Mouse (Mus musculus): ENCODE results near the gene Zfp358.
A peak's percentile ranks its signal among the peaks of the same experiment; 100 is the strongest.

Gene Zfp358

DNA sequence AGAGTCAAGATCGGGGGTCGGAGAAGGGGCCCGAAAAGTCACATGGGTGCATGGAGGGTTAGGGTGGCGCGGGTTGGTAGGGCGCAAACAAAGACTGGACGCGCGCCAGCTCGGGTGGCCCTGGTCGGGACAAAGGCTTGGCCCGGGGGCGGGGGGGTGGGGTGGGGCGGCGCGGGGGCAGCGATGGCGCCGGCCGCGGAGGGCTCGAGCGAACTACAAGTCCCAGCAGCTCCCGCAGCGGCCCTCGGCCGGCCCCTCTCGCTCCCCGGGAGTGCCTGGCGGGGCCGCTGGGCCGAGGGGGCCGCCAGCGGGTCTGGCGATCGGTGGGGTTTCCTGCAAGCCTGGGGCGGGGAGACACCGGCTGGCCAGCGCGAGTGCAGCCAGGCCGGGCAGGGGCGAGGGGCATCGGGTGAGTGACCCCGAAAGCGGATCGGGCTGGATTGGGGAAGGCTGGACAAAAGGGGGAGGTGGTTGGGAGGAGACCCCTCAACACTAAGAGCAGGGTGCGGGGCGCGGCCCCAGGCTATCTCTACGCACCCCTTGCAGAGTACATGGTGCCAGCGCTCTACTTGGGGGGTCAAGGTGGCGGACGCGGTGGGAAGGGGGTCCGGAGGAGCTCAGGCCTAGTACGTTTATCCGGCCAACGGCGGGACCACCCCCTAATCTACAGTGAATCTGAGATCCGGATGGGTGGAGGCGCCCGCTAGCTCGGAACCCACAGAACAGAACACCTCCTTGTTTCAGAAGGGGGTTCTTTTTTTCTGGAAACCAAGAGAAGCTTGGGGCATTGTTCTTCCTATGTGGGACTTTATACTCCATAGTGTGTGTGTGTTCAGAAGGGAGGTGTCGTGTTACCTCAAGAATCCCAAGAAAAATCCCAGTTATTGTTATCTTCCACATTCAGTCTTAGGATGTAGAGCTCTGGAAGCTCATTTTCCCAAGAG is at the start of gene Zfp358:
Gene Zfp358 (plus strand): TSS at position 238 of the 944 bp plus-strand sequence.
- peak; percentile 80 for DNase-seq

DNA sequence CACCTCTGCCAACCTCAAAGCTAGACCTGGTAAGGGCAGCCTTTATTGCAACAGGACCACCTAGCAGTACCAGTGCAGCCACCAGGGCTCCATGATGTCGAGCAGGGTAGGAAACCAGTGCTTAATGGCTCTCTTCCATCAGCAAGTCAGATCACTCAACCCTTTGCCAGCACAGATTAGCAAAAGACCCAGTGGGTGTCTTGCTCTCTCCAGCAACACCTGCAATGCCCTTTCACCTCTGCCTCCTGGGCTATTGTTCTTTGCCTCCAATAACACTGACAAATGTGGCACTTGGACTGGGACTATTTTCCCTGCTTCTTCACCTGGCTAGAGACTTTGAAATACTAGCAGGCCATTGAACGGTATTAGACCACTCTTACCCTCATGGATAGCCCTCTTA is 43.7 kb upstream of the Zfp358 start:
- no peak for DNase-seq

DNA sequence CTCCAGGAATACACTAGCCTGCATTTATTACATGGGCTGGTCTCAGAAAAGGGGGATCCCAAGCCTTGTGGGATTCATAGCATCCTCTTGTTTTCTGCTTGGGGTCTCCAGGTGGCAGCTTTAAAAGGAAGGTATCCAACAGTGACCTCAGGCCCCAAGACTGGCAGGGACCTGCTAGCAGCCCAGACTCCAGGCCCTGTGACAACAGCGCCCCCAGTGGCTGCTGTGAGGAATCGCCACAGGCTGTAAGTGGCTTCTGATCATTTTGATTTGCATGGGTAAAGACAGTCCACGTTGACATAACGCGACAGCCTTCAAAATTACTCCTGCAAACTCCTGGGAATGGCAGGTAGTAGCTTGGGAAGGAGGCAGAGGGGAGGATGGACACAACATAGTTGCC is 42.3 kb upstream of the Zfp358 start:
- DNase-seq: peak; percentile 70

DNA sequence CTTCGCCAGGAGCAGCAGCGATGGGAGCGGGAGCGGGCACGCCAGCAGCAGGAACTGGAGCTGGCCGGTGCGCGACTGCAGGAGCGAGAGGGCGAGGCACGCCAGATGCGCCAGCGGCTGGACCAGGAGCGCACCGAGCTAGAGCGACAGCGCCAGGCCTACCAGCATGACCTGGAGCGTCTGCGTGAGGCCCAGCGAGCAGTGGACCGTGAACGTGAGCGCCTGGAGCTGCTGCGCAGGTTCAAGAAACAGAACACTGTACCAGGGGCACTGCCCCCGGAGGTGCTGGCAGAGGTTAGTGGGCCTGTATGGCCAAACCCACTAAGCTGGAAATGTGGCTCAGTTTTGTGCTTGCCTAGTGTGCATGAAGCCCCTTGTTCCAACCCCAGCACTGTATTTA is 40.9 kb upstream of the Zfp358 start:
- no peak for DNase-seq

DNA sequence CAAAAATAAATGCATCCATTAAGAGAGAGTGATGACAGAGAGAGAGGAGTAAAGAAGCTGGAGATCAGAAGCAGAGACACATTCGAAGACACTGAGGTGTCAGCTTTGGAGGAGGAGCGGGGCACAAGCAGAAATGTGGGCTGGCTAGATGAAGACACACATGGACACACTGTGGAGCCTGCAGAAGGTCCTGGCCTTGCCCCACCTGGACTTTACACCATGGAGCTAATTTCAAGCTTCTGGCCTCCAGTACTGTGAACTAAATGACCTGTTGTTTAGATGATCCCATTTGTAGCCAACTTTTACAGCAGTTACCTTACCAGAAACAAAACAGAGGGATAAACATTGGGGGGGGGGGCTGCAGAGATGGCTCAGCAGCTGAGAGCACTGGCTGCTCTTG is 29.7 kb upstream of the Zfp358 start:
- no peak for DNase-seq

DNA sequence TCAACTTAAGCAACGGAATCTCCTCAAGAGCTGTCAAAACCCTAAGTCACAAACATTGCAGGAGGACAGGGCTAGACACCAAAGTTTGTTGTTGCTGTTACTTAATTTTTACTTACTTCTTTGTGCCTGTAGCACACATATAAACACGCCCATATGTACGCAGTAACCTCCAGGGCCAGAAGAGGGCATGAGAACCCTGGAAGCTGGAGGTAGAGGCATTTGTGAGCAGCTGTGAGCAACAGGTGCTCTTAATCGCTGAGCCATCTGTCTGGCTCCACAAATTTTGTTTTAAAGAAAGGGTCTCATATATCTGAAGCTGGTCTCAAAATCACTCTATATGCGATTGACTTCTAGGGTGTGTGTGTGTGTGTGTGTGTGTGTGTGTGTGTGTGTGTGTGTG is 28.6 kb upstream of the Zfp358 start:
- DNase-seq: no peak

DNA sequence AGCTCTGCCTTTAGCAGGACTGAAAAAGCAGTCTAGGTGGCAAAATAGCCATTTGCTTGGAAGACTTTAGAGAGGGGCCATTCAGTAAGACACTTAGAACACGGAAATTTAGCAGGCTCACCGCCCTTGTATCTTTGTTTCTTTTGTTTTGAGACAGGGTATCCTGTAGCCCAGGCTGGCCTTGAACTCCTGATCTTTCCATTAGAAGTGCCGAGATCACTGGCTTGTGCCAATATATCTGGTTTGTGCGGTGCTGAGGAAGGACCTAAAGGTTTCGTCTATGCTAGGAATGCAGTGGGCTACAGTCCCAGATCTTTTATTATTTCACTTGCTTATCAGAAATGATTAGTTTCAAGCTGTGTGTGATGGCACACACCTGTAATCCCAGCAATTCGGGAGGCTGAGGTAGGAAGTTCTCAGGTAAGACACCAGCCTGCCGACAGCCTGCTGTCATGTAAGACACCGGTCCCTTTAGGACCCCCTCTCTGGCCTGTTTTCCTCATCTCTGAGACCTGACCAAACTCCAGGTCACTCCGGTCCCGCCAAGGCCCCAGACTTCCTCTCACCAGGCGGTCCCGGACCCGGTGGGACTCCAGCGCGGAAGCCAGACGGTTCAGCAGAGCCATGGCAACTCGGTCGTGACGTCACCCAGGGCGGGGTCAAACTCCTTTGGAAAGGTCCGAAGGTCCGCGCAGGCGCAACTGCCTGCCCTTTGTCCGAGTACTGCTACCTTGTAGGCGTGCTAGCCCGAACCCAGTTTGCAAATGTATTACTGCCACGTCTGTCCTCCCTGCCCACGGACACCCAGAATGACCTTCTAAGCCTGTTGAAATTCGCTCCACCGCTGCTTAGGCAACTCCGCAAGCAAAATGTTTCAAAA is 25.7 kb upstream of the Zfp358 start, which contains the start of gene Pex11g:
Gene Pex11g (minus strand): TSS at position 675 of the 880 bp plus-strand sequence.
- DNase-seq: peak; percentile 86

DNA sequence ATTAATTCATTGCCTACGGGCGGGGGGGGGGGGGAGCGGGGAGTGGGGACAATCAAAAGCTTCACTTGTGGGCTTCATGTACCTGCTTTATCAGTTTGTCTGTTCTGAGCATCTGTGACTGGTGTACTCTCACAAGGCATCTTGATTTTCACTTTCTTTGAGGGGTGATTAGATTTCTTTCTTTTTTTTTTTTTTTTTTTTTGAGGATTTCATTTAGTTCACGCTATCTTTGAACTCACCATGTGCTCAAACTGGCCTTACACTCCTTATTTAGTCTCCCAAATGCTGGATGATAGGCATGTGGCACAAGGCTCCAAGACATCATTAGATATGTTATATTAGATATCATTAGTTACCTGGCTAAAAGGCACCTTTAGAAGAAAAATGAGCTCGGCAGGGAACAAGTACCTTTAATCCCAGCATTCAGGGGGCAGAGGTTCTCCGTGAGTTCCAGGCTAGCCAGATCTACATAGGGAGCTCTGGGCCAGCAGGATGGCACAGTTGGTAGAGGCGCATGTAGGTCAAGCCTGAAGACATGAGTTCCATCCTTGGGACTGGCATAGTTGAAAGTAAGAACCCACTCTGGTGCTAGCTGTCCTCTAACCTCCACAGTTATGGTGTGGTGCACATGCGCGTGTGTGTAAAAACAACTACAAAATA is 24.9 kb upstream of the Zfp358 start:
- DNase-seq: no peak

DNA sequence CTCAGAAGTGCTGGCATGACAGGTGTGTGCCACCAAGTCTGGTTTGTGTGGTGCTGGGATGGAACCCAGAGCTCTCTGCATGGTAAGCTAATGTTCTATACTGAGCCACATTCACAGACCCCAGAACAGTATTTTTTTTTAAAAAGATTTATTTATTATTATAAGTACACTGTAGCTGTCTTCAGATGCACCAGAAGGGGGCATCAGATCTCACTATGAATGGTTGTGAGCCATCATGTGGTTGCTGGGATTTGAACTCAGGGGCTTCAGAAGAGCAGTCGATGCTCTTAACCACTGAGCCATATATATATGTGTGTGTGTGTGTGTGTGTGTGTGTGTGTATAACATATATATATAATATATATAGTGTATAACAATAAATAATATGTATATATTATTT is 24.1 kb upstream of the Zfp358 start:
- no peak for DNase-seq

DNA sequence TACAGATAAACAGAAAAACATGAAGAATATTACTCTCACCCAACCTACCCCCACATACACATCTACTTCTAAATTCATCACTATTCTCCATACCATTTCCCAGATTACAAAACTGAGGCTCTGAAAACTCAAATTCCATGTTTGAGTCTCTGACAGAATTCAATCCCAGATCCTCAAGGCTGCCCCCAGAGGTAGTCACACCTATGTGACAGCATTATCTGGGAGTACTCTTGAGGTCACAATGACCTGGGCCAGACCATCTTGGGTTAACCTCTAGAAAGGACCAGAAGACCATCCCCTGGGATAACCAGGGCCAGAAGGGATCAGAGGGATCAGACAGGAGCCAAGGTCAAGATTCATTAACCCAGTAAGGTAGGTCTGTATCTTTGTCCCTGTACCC is 22.4 kb upstream of the Zfp358 start, which contains the start of gene Tex45:
Gene Tex45 (plus strand): TSS at position 301 of the 400 bp plus-strand sequence.
- no peak for DNase-seq

DNA sequence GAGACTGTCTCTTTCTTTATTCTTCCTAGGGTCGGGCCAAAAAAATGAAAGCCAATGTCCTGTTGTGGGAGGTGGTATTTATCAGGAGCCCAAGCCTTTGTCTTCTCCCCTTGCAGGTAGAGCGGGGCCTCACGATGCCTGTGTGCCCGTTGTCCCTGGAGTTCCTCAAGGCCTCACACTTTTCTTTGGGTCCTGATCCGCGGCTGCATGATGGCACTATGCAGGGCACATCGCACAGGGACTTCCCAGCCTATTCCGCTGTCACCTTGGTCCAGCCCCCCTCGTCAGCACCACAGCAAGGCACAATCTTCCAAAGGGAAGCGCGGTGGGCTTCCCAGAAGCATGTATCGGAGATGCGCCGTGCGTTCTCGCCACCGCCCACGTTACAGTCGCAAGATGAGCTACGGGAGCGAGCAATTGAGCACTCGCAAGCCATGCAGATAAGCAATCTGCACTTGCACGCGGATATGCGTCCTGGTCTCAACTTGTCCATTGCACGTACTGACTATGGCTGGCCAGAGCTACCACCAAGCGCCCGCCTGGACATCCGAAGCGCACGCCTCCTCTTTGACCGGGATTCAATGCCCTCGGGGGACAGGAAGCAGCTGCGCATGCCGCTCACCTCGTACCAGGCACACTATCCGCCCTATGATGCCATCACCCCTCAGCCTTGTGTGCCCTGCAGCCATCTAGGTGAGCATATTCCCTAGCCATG is 17.1 kb upstream of the Zfp358 start:
- DNase-seq: no peak

DNA sequence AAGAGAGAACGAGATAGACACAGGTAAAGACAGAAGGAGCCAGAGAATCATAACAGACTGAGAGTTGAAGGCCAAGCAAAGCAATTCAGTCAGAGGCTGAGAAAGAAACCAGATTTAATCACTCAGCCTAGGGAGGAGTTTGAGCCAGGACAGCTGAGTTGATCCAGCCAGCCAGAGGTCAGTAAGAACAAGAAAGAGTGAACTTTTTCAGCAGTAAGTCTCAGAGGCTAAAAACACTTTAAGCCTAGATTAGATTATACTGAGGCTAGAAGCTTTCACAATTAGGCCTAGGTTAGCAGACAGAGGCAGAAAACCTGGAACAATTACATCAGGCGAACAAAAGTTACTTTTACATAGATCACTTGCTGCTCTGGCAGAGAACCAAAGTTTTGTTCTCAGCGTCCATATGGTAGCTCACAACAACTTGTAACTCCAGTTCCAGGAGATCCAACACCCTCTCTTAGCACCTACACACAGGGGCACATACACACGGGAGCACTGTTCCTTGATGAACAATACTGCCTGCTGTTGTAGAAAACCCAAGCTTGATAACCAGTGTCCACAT is 12.6 kb upstream of the Zfp358 start:
- no peak for DNase-seq

DNA sequence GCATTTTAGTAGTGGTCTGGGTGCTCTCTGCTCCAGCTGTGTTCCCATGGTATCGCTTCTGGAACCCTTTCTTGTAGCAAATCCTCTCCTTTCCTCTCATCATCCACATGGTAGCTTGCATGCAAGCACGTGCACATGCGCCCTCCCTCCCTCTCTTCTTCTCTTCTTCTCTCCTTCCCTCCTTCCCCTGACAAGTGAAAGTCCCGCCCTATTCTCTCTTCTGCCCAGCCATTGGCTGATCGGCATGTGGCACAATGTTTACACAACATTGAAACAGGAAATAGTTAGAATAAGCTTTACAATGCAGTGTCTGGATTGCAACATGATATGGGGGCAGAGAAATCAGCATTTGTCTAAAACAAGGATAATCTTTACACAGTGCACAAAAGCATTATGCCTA is 11.3 kb upstream of the Zfp358 start:
- no peak for DNase-seq

DNA sequence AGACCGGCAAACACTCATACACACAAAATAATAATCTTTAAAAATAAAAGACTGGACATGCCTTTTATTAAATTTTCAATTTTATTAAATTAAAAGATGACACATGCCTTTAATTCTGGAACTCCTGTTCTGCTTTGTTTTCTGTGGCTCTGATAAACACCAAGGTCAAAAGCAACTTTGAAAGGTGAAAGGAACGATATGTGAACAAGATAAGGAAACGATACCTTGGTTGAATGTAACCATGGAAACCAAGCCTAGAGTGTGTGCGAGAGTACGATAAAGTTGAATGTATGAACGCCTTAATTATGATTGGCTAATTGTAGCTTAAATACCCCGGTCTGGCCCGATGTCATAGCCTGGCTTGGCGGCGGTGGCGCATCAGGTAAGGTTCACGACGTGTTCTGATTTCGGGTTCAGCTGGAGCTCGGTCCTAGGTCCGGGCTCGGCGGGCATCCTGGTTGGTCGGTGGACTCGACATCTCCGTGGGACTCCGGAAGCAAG is 10.6 kb upstream of the Zfp358 start:
- no peak for DNase-seq

DNA sequence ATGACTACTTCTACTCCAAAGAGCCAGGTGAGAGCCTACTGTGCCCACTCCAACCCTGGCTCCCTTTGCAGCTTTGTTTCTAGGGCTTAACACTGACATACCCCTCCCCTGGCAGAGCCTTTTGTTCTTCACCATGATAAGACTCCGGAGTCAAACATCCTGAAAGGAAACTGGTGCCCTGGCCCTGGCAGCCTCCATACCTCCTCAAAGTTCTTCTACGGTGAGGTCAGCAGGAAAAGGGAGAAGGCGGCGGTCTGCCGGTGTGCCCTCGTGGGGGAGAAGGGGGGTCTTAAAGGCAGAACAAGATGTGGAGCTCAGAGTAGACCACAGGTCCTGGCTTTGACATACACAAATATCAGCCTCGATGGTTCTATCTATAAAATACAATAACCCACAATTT is 9.4 kb upstream of the Zfp358 start:
- no peak for DNase-seq

DNA sequence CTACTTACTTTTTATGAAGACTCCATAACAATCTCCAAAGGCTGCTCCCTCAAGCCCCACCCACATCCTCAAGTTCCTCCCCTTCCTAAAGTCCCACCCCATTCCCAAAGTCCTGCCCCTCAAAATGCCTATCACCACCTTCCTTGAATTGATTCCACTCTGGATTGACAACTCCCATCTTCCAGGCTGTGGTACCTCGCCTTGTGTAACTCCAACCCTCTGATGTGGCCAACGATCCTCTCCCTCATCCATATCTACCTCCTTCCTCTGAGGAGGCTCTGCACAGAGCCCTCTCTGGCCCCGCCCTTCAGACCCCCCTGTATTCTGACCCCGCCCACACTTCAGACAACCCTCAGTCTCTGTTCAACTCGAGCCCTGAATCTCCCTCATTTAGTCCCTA is 7.7 kb upstream of the Zfp358 start:
- DNase-seq: no peak

DNA sequence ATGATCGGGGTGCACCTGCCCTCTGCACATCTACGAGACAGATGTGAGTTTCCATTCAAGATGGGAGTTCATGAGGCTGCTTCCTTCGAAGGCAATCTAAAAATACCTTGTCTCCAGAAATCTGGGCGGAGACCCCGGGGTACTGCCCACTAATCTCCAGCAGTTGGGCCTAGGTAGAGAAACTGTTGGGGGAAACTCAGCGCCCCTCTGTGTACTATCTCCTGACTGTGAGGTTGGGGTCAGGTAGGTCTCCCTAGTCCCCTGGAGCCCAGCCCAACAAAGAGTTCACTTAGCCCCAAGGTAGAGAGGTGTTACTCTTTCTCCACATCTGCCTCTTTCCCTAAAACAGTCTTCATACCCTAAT is 889 bp downstream of the Zfp358 start:
- no peak for DNase-seq

DNA sequence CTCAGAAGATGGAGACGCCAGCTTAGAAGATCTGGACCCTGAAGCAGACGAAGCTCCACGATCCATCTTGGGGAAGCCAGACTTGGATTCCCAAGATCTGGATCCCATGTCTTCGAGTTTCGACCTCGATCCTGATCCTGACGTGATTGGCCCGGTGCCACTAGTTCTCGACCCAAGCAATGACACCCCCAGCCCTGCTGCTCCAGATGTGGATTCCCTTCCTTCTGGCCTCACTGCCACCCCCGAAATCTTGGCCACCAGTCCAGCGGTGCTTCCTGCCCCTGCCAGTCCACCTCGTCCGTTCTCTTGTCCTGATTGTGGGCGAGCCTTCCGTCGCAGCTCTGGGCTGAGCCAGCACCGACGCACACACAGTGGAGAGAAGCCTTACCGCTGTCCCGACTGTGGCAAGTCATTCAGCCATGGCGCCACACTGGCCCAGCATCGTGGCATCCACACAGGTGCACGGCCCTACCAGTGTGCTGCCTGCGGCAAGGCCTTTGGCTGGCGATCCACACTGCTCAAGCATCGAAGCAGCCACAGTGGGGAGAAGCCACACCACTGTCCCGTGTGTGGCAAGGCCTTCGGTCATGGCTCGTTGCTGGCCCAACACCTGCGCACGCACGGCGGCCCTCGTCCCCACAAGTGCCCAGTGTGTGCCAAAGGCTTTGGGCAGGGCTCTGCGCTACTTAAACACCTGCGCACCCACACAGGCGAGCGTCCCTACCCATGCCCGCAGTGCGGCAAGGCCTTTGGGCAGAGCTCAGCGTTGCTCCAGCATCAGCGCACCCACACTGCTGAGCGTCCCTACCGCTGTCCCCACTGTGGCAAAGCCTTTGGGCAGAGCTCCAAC is 2.9 kb downstream of the Zfp358 start:
- peak; percentile 30 for DNase-seq

DNA sequence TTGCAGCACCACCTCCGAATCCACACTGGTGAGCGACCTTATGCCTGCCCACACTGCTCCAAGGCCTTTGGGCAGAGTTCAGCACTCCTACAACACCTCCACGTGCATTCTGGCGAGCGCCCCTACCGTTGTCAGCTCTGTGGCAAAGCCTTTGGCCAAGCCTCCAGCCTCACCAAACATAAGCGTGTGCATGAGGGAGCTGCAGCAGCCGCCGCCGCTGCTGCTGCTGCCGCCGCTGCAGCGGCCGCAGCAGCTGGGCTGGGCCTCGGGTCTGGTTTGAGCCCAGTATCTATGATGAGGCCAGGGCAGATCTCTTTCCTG is 3.5 kb downstream of the Zfp358 start:
- no peak for DNase-seq

DNA sequence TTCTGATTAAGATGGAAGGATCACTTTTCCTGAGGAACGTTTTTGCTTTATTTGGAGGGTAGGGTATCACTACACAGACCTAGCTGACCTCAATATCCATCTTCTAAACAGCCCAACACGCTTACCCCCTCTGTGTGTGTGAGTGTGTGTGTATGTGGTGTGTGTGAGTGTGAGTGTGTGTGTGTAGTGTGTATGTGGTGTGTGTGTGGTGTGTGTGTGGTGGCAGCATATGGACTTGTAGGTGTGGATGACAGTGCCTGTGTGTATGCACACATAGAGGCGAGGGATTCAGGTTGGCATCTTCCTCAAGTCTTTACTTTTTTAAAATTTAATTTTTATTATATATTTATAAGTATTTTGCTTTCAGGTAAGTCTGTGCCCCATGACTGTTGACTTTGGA is 5.6 kb downstream of the Zfp358 start:
- DNase-seq: no peak

DNA sequence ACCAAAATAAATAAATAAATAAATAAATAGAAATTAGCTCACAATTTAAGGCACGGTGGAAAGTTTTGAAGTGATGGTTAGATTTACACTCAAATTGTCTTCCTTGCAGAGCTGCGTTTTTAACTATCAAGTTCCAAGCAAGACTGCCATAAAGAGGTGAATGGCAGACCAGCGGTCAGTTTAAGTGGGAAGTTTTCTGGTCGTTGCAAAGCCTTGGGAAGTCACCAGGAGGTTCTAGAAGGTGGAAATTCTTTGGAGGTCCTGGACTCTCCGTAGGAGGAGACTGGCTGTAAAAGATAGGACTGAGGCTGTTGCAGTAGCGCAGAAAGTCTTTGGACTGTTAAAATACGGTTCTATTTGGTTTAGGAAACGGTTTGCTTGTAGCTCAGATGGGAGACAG is 6.8 kb downstream of the Zfp358 start:
- DNase-seq: no peak
